Mouse (Mus musculus): ENCODE data around the gene Cntn2. TPM values are rescaled to one million over a fixed set of nuclear protein-coding genes. Genes with fewer than 3 reads are reported as not detected.
A peak's percentile ranks its signal among the peaks of the same experiment; 100 is the strongest.

Gene Cntn2
- polyA plus RNA-seq, 1 experiment from 2014 or later, result 0.02 TPM

DNA sequence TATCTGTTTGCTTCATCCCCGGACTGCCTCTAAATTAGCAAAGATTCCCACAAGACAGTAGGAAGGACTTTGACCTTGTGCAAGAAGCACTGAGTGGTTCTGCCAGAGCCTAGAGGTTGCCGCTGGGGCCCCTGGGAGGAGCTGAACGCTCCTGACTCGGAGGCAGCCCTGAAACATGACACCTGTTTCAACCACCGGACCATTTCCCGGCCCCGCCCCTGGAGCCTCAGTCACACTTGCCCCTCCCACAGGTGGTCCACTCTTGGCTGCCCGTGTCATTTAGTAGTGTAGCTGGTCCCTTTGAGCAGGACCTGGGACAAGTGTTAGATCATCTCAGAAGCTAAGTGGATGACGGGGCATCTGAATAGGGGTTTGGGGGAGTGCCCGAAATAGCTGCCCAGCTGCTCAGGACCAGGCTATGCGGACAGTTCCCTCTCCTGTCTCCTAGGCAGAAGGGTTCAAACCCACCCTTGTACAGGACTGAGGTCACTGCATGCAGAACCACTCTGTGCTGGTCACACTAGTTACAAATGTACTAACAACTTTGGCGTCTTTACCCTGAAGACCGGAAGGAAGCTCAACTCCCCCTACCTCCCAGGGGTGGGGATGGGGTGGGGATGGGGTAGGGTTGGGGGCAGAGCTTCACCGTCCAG lies 1.8 kb downstream of the Cntn2 start:
- Histone ChIP-seq H3K9ac (replicated peaks; ENCODE audit: low read depth) (no peak overlapping the region), H3K27ac (ENCODE audit: low read length) (no peak overlapping the region), H3K4me2 (replicated peaks; ENCODE audit: low read depth, low read length) (no peak overlapping the region), H3K4me1 (ENCODE audit: insufficient read depth, low read depth, low read length) (no peaks in the 10 kb centered on the region; the same call in 1 of the 2 replicates), H3K9me3 (ENCODE audit: low read length) (no peaks in the 10 kb centered on the region), H3K27me3 (replicated peaks; ENCODE audit: insufficient read depth, low read length) (peaks cover 24% of the 10 kb centered on the region), H3K4me3 (ENCODE audit: low read depth, low read length) (no peak overlapping the region), H3K36me3 (ENCODE audit: insufficient read depth, low read length) (no peaks in the 10 kb centered on the region)
- no peak for TF ChIP-seq CTCF (IDR thresholded peaks at IDR 0.05)
- TF ChIP-seq EP300 (IDR thresholded peaks at IDR 0.05), result no peak
- DNase-seq (ENCODE audit: low spot score), result peak; percentile 37
- peak; percentile 62 for ATAC-seq
- WGBS, result 6% methylated on average over 14 of the region's 14 CpGs

DNA sequence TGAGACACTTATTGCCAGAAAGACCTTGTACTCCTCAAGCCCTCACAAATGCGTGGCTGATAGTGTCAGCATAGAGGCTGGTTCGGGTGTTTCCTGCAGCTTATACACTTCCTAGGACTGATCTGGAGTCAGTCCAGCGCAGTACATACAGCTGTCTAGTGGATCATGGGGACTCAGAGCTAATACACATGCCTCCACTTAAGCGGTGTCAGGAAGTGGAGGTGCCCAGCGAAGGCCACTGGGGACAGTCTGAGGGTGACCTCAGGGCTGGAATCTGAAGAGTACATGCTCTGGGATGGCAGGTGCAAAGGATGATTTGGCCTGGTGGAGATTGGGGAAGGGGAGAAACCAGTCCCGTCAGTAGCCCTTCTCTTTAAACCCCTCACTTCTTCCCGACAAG lies 2.4 kb downstream of the Cntn2 start:
- peaks cover 24% of the 10 kb centered on the region for H3K27me3 ChIP-seq (replicated peaks; ENCODE audit: insufficient read depth, low read length)

DNA sequence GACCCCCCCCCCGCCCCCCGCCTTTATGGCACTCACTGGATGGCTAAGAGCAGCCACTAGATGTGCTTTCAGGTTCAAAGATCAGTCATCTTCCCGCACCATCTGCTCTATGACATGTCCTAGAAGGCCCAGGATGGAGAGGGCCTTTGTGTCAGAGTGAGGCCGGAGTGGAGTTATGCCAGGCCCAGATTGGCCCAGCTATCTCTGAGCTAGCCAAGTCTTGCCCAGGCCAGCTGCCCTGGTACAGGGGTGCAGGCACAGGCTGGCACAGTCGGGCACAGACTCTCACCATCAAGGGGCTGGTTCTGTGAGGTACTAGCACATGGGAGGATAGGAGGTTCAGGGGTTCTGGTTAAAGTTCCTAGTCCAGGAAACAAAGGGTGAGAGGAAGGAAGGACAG lies 5.3 kb downstream of the Cntn2 start:
- H3K36me3 ChIP-seq (ENCODE audit: insufficient read depth, low read length), result no peaks in the 10 kb centered on the region
- H3K9me3 ChIP-seq (ENCODE audit: low read length), result no peaks in the 10 kb centered on the region
- H3K27ac ChIP-seq (ENCODE audit: low read length), result no peak overlapping the region
- no peak overlapping the region for H3K9ac ChIP-seq (replicated peaks; ENCODE audit: low read depth)
- no peak overlapping the region for H3K4me3 ChIP-seq (ENCODE audit: low read depth, low read length)
- H3K4me1 ChIP-seq (ENCODE audit: insufficient read depth, low read depth, low read length), result no peaks in the 10 kb centered on the region; the same call in 1 of the 2 replicates
- H3K27me3 ChIP-seq (replicated peaks; ENCODE audit: insufficient read depth, low read length), result peaks cover 17% of the 10 kb centered on the region
- DNase-seq (ENCODE audit: low spot score), result no peak
- ATAC-seq, result no peak
- 75% methylated on average over 5 of the region's 5 CpGs for WGBS
- no peak for TF ChIP-seq EP300 (IDR thresholded peaks at IDR 0.05)
- no peak for TF ChIP-seq CTCF (IDR thresholded peaks at IDR 0.05)
- H3K4me2 ChIP-seq (replicated peaks; ENCODE audit: low read depth, low read length), result no peak overlapping the region

More for the DNA sequence above, 2.4 kb downstream of the Cntn2 start:
- TF ChIP-seq EP300 (IDR thresholded peaks at IDR 0.05), result no peak
- TF ChIP-seq CTCF (IDR thresholded peaks at IDR 0.05), result no peak
- ATAC-seq (no peak), DNase-seq (ENCODE audit: low spot score) (no peak)
- WGBS, result 32% methylated on average over 7 of the region's 7 CpGs
- no peaks in the 10 kb centered on the region for H3K9me3 ChIP-seq (ENCODE audit: low read length)
- H3K36me3 ChIP-seq (ENCODE audit: insufficient read depth, low read length), result no peaks in the 10 kb centered on the region
- no peak overlapping the region for H3K4me3 ChIP-seq (ENCODE audit: low read depth, low read length)
- H3K4me1 ChIP-seq (ENCODE audit: insufficient read depth, low read depth, low read length), result no peaks in the 10 kb centered on the region; the same call in 1 of the 2 replicates
- H3K9ac ChIP-seq (replicated peaks; ENCODE audit: low read depth), result no peak overlapping the region
- no peak overlapping the region for H3K4me2 ChIP-seq (replicated peaks; ENCODE audit: low read depth, low read length)
- H3K27ac ChIP-seq (ENCODE audit: low read length), result no peak overlapping the region

DNA sequence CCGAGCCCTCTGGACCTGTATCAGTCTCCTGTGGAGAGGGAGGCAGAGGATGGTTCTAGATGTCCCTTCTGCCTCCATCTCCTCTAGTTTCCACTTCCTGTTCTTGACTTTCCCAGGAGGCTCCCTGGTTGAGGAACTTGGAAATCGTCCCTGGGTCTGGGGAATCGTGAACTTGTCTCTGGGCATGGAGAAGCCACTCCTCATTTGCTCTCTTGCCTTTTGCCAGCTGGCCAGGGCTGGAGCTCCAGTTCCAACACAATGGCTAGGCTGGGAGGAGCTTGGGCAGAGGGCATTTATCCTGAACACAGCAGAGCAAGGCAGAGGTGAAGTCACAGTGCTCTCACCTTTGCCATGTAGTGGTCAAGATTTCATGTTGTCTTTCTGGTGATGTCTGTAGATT lies 6.6 kb downstream of the Cntn2 start:
- Histone ChIP-seq H3K4me2 (replicated peaks; ENCODE audit: low read depth, low read length) (no peak overlapping the region), H3K9me3 (ENCODE audit: low read length) (no peaks in the 10 kb centered on the region), H3K27me3 (replicated peaks; ENCODE audit: insufficient read depth, low read length) (peaks cover 6% of the 10 kb centered on the region; the same call in 1 of the 2 replicates), H3K27ac (ENCODE audit: low read length) (no peak overlapping the region), H3K4me1 (ENCODE audit: insufficient read depth, low read depth, low read length) (no peaks in the 10 kb centered on the region; the same call in 1 of the 2 replicates), H3K4me3 (ENCODE audit: low read depth, low read length) (no peak overlapping the region), H3K9ac (replicated peaks; ENCODE audit: low read depth) (no peak overlapping the region), H3K36me3 (ENCODE audit: insufficient read depth, low read length) (no peaks in the 10 kb centered on the region)
- DNase-seq (ENCODE audit: low spot score) (no peak), ATAC-seq (no peak)
- 63% methylated on average over 3 of the region's 3 CpGs for WGBS
- no peak for TF ChIP-seq EP300 (IDR thresholded peaks at IDR 0.05)

DNA sequence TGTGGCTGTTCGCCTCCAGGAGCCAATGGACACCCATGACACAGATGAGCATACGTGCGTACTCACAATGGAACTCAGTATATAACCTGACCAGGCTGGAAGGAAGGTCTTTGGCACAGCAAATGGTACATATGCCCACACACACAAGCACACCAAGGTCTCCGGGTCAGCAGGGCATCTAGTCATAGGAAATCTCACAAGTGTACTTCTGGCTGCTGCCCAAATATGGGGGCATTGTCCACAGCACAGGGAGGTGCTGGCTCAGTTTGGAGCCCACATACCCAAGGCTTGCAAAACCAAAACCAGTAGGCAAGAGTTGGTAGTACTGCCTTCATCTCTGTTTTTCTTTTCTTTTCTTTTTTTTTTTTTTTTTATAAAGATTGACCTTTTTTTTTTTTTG lies 7.5 kb downstream of the Cntn2 start:
- H3K36me3 ChIP-seq (ENCODE audit: insufficient read depth, low read length), result no peaks in the 10 kb centered on the region
- H3K4me3 ChIP-seq (ENCODE audit: low read depth, low read length), result no peak overlapping the region
- ATAC-seq (no peak), DNase-seq (ENCODE audit: low spot score) (no peak)
- H3K4me1 ChIP-seq (ENCODE audit: insufficient read depth, low read depth, low read length), result no peaks in the 10 kb centered on the region
- no peak overlapping the region for H3K4me2 ChIP-seq (replicated peaks; ENCODE audit: low read depth, low read length)
- no peak for TF ChIP-seq CTCF (IDR thresholded peaks at IDR 0.05)
- no peak for TF ChIP-seq EP300 (IDR thresholded peaks at IDR 0.05)
- no peaks in the 10 kb centered on the region for H3K9me3 ChIP-seq (ENCODE audit: low read length)
- no peak overlapping the region for H3K9ac ChIP-seq (replicated peaks; ENCODE audit: low read depth)
- H3K27me3 ChIP-seq (replicated peaks; ENCODE audit: insufficient read depth, low read length), result no peaks in the 10 kb centered on the region; the same call in 1 of the 2 replicates
- no peak overlapping the region for H3K27ac ChIP-seq (ENCODE audit: low read length)
- WGBS, result 81% methylated on average over 4 of the region's 4 CpGs

DNA sequence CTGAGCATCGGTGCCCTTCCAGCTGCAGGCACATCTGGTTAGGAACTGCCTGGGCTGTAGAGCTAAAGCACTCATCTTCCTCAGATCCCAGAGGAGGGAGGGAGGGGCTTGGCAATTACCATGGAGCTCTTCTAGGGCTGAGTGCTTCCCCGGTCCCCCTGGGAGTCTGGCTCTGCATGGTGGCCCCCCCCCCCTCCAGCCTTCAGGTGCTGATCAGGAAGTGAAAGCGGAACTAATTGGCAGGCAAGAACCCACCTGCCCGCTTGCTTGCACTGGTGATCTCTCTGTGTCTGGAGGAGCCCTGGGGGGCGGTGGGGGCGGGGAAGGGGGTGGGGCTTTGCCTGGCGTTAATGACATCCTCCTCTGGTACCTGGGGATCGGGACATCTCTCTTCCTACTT lies 9.2 kb downstream of the Cntn2 start:
- Histone ChIP-seq H3K36me3 (ENCODE audit: insufficient read depth, low read length) (no peaks in the 10 kb centered on the region), H3K4me2 (replicated peaks; ENCODE audit: low read depth, low read length) (no peak overlapping the region), H3K27me3 (replicated peaks; ENCODE audit: insufficient read depth, low read length) (no peaks in the 10 kb centered on the region), H3K27ac (ENCODE audit: low read length) (no peak overlapping the region), H3K4me3 (ENCODE audit: low read depth, low read length) (no peak overlapping the region), H3K9me3 (ENCODE audit: low read length) (no peaks in the 10 kb centered on the region), H3K9ac (replicated peaks; ENCODE audit: low read depth) (no peak overlapping the region), H3K4me1 (ENCODE audit: insufficient read depth, low read depth, low read length) (no peaks in the 10 kb centered on the region)
- WGBS, result 4% methylated on average over 8 of the region's 8 CpGs
- TF ChIP-seq CTCF (IDR thresholded peaks at IDR 0.05) (no peak), EP300 (IDR thresholded peaks at IDR 0.05) (no peak)
- ATAC-seq (no peak), DNase-seq (ENCODE audit: low spot score) (no peak)

Data from lung, postnatal 0 days (tissue).